Mouse (Mus musculus) heart, postnatal 25 days (tissue): ENCODE measurements at regions not wholly inside any gene's neighbourhood (a gene's known extent, or its start where the extent isn't known, plus 50 kb on each side); places are given as distances from the start of the nearest gene placed in this dataset.

Experiments used
- DNase-seq: peaks from one replicate; pipeline ENCODE4 v3.0.0; 2022; ENCODE audit warnings: low spot score
- intact Hi-C: fragments of 180-260 bp; cut with DNase I; formaldehyde crosslinking; loops from one replicate; pipeline ENCODE4 v1.15.1; 2025

DNA sequence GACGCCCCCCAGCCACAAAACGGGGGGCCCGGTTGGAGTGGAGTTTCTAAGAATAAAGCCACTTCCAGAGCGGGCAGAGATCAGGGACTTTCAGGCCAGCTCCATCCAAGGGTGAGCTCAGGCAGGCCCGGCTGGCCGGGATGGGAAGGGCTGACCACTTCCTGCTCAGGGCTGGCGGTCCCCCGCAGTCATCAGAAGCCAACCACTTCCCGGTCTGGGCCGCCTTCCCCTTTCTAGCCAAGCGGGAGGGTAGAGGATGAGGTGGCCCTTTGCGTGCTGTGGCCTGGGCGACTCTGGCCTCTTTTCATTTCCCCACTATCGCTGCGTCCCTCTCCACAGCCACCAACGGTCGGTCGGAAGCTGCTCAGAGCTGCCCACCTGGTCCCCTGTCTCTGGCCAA lies 50.6 kb upstream of the Runx3 start:
- peak; percentile 29 for DNase-seq
- intact Hi-C loops, result loop anchor here (5.0 kb wide), 2 partner anchors 53 to 123 kb away; no protein-coding TSS in a partner anchor
